Mouse (Mus musculus) liver, embryonic 16.5 days (tissue): ENCODE measurements at regions not wholly inside any gene's neighbourhood (a gene's known extent, or its start where the extent isn't known, plus 50 kb on each side); places are given as distances from the start of the nearest gene placed in this dataset.

Experiments
- ATAC-seq: fragments of 200-750 bp; cut with Nextera tagmentation; 2 replicates; pipeline ENCODE4 v1.8.0; 2017; ENCODE audit warnings: low read depth, mild to moderate bottlenecking, moderate number of reproducible peaks, moderate library complexity
- H3K27ac ChIP-seq: fragments of 300-500 bp; sonication (generic); 2 replicates; pipeline ENCODE4 v1.5.1; 2014; ENCODE audit warnings: mild to moderate bottlenecking, low read length
- H3K27me3 ChIP-seq: fragments of 300-500 bp; sonication (generic); 2 replicates; pipeline ENCODE4 v1.6.1; 2014; ENCODE audit warnings: low read depth, low read length, mixed read lengths; ENCODE audit not compliant: control insufficient read depth, insufficient read depth
- H3K36me3 ChIP-seq: fragments of 300-500 bp; sonication (generic); 2 replicates; pipeline ENCODE4 v1.6.1; 2014; ENCODE audit warnings: mild to moderate bottlenecking; ENCODE audit not compliant: control insufficient read depth, insufficient read depth
- H3K4me1 ChIP-seq: fragments of 300-500 bp; sonication (generic); 2 replicates; pipeline ENCODE4 v1.6.1; 2014; ENCODE audit warnings: low read depth, low read length, mixed read lengths; ENCODE audit not compliant: control insufficient read depth
- H3K4me2 ChIP-seq: fragments of 300-500 bp; sonication (generic); 2 replicates; pipeline ENCODE4 v1.6.1; 2014; ENCODE audit warnings: low read depth, low read length, mixed read lengths
- H3K4me3 ChIP-seq: fragments of 300-500 bp; sonication (generic); 2 replicates; pipeline ENCODE4 v1.5.1; 2014; ENCODE audit warnings: low read depth, mild to moderate bottlenecking, low read length
- H3K9ac ChIP-seq: fragments of 300-500 bp; sonication (generic); 2 replicates; pipeline ENCODE4 v1.6.1; 2014; ENCODE audit warnings: low read depth, low read length
- H3K9me3 ChIP-seq: fragments of 300-500 bp; sonication (generic); replicated peaks from 2 replicates; pipeline ENCODE4 v1.6.1; 2016; ENCODE audit warnings: low read length; ENCODE audit not compliant: control insufficient read depth
- WGBS: fragments of 180-500 bp; shearing (Covaris S2); extraction: QIAGEN DNeasy Blood & Tissue Kit; methylation state at CpG from one replicate; pipeline ENCODE4 v1.1.7; 2014; ENCODE audit not compliant: insufficient replicate concordance; 5-methylcytosine and 5-hydroxymethylcytosine counted together

DNA sequence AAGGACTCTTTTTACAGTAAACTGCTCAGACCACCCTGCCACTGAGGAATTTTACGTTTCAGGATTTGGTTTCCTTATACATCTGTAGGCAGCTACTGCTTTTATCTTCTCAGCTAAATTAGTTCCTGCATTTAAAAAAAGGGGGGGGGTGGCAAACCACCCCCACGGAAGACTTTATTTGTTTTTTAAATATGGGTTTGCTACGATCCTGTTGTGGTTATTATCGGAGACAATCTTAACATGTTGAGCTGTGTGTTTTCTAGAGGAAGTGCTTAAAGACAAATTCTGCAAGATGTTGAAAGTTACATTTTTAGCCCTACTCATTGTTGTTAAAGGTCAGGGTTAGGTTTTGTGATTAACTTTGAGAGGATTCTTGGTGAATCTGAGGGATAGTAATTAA lies 216.1 kb upstream of the Rasa1 start:
- no peak overlapping the region for H3K27ac ChIP-seq
- H3K9ac ChIP-seq = no peak overlapping the region
- no peaks in the 10 kb centered on the region for H3K9me3 ChIP-seq
- no peaks in the 10 kb centered on the region for H3K27me3 ChIP-seq
- peaks cover 7% of the 10 kb centered on the region for H3K4me1 ChIP-seq
- ATAC-seq = no peak
- H3K4me3 ChIP-seq = no peak overlapping the region
- no peak overlapping the region for H3K4me2 ChIP-seq
- 21% methylated on average over 4 of the region's 4 CpGs for WGBS
- H3K36me3 ChIP-seq = no peaks in the 10 kb centered on the region

DNA sequence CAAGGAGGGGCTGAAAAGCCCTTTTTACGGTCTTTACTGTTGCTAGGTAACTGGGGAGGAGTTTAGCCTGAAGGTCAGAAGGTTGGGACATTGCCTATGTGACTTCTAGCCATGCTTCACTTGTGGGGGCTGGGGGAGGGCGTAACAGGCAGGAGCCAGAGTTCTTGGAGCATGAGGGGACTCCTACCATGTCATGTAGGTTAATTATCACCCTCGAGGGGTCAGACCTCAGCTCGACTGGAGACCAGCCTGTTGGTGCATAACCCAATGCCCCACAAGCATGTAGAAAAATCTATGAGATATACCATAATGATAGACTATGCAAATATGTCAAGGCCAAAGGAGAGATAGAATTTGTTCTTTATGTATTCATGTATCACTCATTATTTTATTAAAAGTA lies 215.1 kb upstream of the Rasa1 start:
- H3K4me1 ChIP-seq = peaks cover 7% of the 10 kb centered on the region
- H3K27me3 ChIP-seq = no peaks in the 10 kb centered on the region
- no peak overlapping the region for H3K27ac ChIP-seq
- WGBS = 63% methylated on average over 4 of the region's 4 CpGs
- no peaks in the 10 kb centered on the region for H3K9me3 ChIP-seq
- H3K4me3 ChIP-seq = no peak overlapping the region
- H3K4me2 ChIP-seq = no peak overlapping the region
- no peak for ATAC-seq
- no peaks in the 10 kb centered on the region for H3K36me3 ChIP-seq
- no peak overlapping the region for H3K9ac ChIP-seq

DNA sequence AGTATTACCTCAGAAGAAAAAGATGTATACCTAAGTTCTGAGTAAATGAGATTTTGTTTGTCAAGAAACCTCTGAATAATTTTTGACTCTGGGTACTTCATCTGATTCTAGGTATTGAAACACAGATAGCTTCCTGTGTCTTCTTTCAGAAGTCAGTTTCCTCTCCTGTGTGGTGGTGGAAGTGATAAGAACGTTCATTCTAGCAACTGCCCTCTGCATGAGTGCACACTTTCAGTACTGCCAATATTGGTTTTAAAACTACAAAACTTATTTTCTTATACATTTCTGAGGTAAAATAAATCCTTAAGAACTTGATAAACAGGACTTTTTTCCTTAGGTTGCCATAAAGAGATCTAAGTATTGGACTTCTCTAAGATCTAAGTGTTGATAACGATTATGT lies 209.8 kb upstream of the Rasa1 start:
- no peaks in the 10 kb centered on the region for H3K27me3 ChIP-seq
- H3K9ac ChIP-seq = no peak overlapping the region
- no peaks in the 10 kb centered on the region for H3K9me3 ChIP-seq
- H3K36me3 ChIP-seq = no peaks in the 10 kb centered on the region
- H3K27ac ChIP-seq = no peak overlapping the region
- H3K4me3 ChIP-seq = no peak overlapping the region
- no peaks in the 10 kb centered on the region for H3K4me1 ChIP-seq
- no peak overlapping the region for H3K4me2 ChIP-seq
- 34% methylated on average over 2 of the region's 2 CpGs for WGBS
- no peak for ATAC-seq

DNA sequence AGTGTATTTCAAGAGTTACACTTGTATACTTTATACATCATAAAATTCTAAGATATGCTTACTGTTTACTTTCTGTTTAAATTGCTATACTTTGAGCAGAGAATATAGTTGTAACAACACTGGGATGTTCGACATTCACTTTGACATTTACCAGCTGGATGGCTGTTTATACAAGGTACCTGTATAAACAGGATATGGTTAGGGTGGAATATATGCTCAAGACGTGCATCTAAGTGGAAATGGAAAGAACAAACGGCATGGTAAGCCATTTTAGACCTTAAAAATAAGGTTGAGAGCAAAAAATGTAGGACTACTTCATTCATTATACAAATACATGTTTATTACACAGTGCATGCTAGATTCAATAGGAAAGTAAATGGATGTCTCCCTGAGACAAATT lies 195.9 kb upstream of the Rasa1 start:
- H3K4me3 ChIP-seq = no peak overlapping the region
- no peaks in the 10 kb centered on the region for H3K36me3 ChIP-seq
- H3K4me2 ChIP-seq = no peak overlapping the region
- no peaks in the 10 kb centered on the region for H3K4me1 ChIP-seq
- no peaks in the 10 kb centered on the region for H3K9me3 ChIP-seq
- no peak overlapping the region for H3K27ac ChIP-seq
- no peak for ATAC-seq
- H3K27me3 ChIP-seq = no peaks in the 10 kb centered on the region
- 47% methylated on average over 3 of the region's 3 CpGs for WGBS
- H3K9ac ChIP-seq = no peak overlapping the region

DNA sequence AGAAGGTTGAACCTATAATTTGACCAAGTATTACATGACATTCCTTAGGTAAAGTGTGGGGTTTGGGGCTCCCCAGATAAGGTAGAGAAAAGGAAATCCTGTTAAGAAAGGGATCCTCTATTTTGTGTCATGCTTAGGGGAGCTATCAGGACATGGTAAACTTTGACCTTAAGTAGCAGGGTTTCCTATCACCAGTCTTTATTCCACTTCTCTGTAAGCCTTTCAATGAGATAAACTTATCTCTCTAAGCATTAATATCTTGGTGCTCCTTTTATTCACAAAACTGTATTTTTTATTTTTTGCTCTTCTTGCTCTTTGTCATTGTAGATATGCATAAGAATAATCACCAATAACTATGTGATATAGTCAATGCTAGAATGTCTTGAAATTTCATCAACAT lies 194.4 kb upstream of the Rasa1 start:
- Histone ChIP-seq H3K4me1 (no peaks in the 10 kb centered on the region), H3K36me3 (no peaks in the 10 kb centered on the region), H3K9me3 (no peaks in the 10 kb centered on the region), H3K27ac (no peak overlapping the region), H3K27me3 (no peaks in the 10 kb centered on the region), H3K4me2 (no peak overlapping the region), H3K9ac (no peak overlapping the region), H3K4me3 (no peak overlapping the region)
- ATAC-seq = no peak

DNA sequence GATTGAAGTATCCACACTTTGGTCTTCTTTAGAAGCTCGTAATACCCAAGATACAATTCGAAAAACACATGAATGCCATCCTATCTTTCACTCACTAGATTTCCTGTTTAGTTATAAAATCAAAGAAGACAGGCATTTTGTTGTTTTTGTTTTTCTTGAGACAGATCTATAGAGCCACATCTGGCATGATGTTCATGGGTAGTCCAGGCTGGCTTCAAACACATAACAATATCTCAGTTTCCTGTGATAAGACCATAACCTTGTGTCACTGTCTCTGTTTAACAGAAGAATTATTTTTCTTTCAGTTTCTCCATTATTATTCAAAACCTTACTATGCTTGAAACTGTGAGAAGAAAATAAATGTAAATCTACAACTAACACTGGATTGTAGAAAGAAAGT lies 190.5 kb upstream of the Rasa1 start:
- H3K4me2 ChIP-seq = no peak overlapping the region
- H3K9ac ChIP-seq = no peak overlapping the region
- H3K36me3 ChIP-seq = no peaks in the 10 kb centered on the region
- no peaks in the 10 kb centered on the region for H3K27me3 ChIP-seq
- no peak overlapping the region for H3K4me3 ChIP-seq
- no peak overlapping the region for H3K27ac ChIP-seq
- H3K4me1 ChIP-seq = no peaks in the 10 kb centered on the region
- 57% methylated on average over 2 of the region's 2 CpGs for WGBS
- ATAC-seq = no peak
- H3K9me3 ChIP-seq = no peaks in the 10 kb centered on the region

DNA sequence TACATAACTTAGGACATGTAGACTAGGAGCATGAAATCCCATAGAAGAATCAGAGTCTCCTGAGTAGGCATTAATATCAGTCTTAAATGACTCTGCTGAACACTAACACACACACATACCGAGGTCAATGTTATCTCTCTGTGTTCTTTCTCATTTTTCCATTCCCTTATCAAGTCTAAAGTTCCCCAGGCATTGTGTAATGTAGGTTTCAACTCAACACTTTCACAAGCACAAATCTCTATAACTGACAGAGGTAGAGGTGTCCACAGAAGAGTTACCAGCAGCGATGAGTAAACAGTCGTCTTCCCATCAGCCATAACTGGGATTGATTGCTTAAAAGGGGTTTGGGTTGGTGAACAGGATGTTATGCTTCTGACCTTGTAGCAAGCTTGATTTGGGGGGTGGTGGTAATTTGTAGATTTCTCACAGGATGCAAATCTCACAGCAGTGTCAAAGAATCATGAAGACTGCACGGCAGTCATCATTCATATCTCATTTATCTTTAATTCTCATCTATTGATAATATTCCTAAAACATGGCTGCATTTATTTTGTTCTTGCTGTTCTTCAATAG lies 187.4 kb upstream of the Rasa1 start:
- Histone ChIP-seq H3K4me1 (no peaks in the 10 kb centered on the region), H3K9me3 (no peaks in the 10 kb centered on the region), H3K27ac (no peak overlapping the region), H3K4me2 (no peak overlapping the region), H3K9ac (no peak overlapping the region), H3K4me3 (no peak overlapping the region), H3K27me3 (no peaks in the 10 kb centered on the region), H3K36me3 (no peaks in the 10 kb centered on the region)
- 44% methylated on average over 4 of the region's 4 CpGs for WGBS
- no peak for ATAC-seq

DNA sequence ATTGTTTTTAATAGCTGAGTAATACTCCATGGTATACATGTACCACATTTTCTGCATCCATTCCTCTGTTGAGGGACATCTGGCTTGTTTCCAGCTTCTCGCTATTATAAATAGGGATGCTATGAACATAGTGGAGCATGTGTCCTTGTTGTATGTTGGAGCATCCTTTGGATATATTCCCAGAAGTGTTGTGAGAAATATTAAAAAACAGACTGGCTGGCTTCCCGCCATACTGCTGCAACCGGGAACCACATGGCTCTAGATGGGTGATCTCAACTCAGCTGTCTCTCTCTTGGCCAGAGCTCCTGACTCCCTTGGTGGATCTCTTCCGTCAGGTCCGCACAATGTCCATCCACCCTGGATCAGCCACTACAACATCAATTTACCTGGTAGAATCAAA lies 182.4 kb upstream of the Rasa1 start:
- no peak overlapping the region for H3K4me3 ChIP-seq
- no peak for ATAC-seq
- no peaks in the 10 kb centered on the region for H3K36me3 ChIP-seq
- H3K9ac ChIP-seq = no peak overlapping the region
- H3K4me2 ChIP-seq = no peak overlapping the region
- no peaks in the 10 kb centered on the region for H3K4me1 ChIP-seq
- WGBS = 67% methylated on average over 5 of the region's 5 CpGs
- no peaks in the 10 kb centered on the region for H3K9me3 ChIP-seq
- no peaks in the 10 kb centered on the region for H3K27me3 ChIP-seq
- no peak overlapping the region for H3K27ac ChIP-seq

DNA sequence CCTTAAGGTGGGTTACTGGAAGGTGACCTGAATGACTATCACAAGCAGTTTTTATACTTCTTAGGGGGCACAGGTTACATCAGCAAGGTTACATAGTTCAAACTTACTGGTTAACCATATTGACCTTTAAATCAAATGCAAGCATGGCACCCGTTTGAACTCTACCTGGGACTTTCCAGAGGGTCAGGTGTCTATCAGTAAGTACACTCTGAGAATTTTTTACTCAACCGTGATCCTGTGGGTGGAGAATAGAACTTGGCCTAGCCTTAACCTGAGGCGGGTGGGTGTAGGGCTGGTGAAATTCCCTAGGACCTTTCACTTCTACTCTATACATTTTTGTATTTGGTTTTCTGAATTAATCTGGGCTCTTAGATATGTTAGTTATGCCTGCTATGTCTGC lies 170.5 kb upstream of the Rasa1 start:
- no peaks in the 10 kb centered on the region for H3K36me3 ChIP-seq
- H3K27me3 ChIP-seq = no peaks in the 10 kb centered on the region
- no peak overlapping the region for H3K4me2 ChIP-seq
- no peaks in the 10 kb centered on the region for H3K4me1 ChIP-seq
- no peak overlapping the region for H3K9ac ChIP-seq
- WGBS = 51% methylated on average over 3 of the region's 3 CpGs
- H3K9me3 ChIP-seq = no peaks in the 10 kb centered on the region
- H3K4me3 ChIP-seq = no peak overlapping the region
- no peak for ATAC-seq
- H3K27ac ChIP-seq = no peak overlapping the region

DNA sequence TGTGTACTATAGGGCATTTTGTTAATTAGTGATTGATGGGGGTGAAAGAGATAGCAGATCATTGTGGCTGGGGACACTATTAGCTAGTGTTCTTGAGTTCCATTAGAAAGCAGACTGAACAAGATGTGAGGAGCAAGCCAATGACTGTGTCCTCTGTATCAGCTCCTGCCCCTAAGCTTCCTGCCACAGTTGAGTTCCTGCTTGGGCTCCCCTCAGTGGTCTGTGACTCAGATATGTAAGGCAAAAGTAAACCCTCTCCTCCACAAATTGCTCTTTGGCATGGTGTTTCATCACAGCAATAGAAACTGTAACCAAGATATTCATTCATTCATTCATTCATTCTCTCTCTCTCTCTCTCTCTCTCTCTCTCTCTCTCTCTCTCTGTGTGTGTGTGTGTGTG lies 169.7 kb upstream of the Rasa1 start:
- H3K9ac ChIP-seq = no peak overlapping the region
- no peaks in the 10 kb centered on the region for H3K27me3 ChIP-seq
- H3K4me1 ChIP-seq = no peaks in the 10 kb centered on the region
- H3K9me3 ChIP-seq = no peaks in the 10 kb centered on the region
- H3K4me2 ChIP-seq = no peak overlapping the region
- no peak overlapping the region for H3K4me3 ChIP-seq
- no peak for ATAC-seq
- no peak overlapping the region for H3K27ac ChIP-seq
- no peaks in the 10 kb centered on the region for H3K36me3 ChIP-seq
